Mouse (Mus musculus) sigmoid colon, adult 10 weeks (tissue): ENCODE measurements around the gene Tmem51. TPM values are rescaled to one million over a fixed set of nuclear protein-coding genes. Genes with fewer than 3 reads are reported as not detected.

Experiments used
- polyA plus RNA-seq: library from polyadenylated mRNA; stranded (reverse); fragments of 350-450 nt; fragmentation: Illumina TruSeq; extraction: RNeasy Lipid Tissue Mini Kit (QIAGEN cat#74804); gene quantifications from one replicate; pipeline ENCODE4 v1.2.3, GENCODE M21; 2014; ENCODE audit warnings: low read depth, low replicate concordance

Tmem51 gene
- 0.44 TPM for polyA plus RNA-seq

DNA sequence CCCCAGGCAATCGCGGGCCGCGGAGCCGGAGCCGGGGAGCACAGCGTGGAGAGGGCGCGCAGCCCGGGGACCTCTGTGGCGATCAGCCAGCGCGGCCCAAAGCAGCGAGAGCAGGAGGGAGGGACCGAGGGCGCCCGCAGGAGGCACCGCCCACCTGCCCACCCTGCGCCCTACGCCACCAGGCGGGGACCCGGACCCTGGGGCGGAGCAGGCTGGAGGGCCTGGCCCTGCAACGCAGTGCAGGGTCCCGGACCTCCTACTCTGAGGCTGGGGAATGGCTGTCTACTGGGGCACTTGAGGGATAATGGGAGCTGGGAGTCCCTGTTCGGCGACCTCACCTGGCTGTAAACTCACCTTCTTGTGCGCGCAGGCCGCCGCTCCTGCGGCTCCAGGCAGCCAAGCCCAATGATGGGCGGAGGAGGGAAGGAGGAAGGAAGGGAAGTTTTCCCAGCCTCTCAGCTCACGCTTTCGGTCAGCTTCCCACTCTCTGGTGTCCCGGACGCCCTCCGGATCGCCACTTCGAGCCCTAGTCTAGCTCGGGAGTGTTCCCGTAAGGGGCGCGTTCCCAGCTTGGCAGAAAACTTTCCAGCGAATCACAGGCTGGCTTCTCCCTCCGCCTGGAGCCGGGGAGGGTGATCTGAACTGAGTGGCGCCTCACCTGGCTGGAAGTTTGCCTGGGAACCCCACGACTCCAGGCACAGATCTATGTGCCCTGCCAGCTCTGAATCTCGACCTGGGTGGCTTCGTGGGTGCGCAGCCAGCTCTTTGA is at the start of gene Tmem51:
Gene Tmem51 (minus strand): TSS at position 174 of the 769 bp plus-strand sequence.

DNA sequence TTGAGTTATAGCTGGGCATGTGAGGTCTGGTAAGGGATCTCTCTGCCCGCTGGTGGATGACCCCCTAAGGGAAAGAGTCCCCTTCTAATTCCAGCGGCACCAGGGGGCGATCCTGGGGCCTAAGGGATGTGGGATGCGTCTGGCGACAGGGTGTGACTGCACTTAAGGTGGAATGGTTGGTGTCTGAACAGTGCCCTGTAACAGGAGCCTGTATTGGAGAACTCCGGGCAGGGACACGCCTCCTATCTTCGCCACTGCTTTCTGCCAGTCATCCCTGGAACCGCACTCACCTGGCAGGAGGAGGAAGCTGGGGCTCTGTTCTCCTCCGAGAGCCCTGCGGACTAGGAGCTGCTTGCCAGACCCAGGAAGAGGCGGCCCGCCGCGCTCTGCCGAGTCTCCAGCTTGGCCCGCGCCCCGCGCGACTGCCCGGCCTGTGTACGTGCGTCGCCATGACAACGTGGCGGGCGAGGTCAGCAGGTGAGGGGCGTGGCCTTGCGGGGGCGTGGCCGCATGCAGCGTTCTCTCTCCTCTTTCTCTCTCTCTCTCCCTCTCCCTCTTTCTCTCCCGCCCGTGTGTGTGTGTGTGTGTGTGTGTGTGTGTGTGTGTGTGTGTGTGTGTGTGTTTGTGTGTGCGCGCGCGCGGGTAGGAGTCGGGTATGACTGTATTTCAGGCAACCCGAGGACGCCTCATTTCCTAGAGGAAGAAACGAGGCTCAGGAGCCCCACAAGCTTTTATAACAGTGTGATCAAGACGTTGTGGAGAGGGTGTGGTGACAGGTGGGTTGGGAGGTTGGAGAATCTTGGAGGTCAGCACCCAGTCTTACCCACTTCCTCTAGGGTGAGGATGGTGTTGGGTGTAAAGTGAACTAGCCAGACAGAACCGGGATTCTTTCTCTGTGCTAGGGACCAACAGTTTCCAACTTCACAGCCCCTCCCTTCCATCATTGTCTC is 69.2 kb downstream of the Tmem51 start, which contains the start of gene Fhad1:
Gene Fhad1 (minus strand): TSS at position 424 of the 950 bp plus-strand sequence.

Other genes starting within 250 kb of the Tmem51 start
- not detected for gene Ctrc, start 237.9 kb downstream of the Tmem51 start, polyA plus RNA-seq
- 9.8 TPM for gene Efhd2, start 209.4 kb downstream of the Tmem51 start, polyA plus RNA-seq
- gene Fhad1, start 69.2 kb downstream of the Tmem51 start, polyA plus RNA-seq = 1.4 TPM
- gene Kazn, start 155.1 kb upstream of the Tmem51 start, polyA plus RNA-seq = 8.0 TPM